In the genomic region with DNA sequence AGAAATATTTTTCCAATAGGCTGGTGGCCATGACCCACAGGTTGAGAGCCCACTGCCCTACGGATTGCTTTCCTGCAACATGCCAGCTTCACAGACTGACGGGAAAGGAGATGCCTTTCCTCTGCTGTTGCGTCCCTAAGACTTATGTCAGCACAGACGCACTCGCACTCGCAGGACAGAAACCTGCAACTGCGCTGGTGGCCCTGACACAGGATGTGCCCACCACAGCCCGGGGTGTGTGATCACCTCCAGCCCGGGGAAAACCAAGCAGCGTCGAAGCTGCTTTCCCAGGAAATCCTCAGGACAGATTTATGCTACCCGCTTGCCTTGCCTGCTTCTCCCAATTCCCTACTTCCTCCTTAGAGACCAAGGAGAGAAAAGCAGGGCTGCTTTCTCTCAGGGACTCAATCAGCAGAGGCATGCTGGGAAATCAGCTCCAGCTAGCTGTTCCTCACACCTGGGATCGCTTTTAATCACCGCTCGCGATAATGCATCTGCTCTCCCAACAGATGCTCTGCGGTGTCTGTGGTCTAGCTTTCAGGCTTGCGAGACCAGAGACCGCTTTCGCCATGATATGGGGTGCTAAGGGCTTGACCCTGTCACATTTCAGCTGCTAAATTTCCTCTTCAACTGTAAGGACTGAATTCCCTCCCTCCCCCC, we compare ENCODE assay signal across 7 mouse cellular contexts. TPM values are rescaled to one million over a fixed set of nuclear protein-coding genes. Genes with fewer than 3 reads are reported as not detected.
DNase-seq lines count a peak whose midpoint lies in the region; ATAC-seq lines count a peak whose summit lies in the region.

No protein-coding gene starts in this region.

- intact Hi-C loops in left cerebral cortex, postnatal 25 days (cut with DNase I), result loop anchor here (5.0 kb wide), 1 partner anchor 64 kb away; no protein-coding TSS in a partner anchor

- H3K27me3 ChIP-seq in embryonic facial prominence, embryonic 14.5 days (replicated peaks; ENCODE audit: control insufficient read depth, insufficient read depth, low read length), result no peaks in the 10 kb centered on the region
- H3K27me3 ChIP-seq in hindbrain, embryonic 16.5 days (replicated peaks; ENCODE audit: control insufficient read depth, insufficient read depth, low read length), result no peaks in the 10 kb centered on the region
- H3K27me3 ChIP-seq in midbrain, embryonic 16.5 days (ENCODE audit: control insufficient read depth, insufficient read depth, low read depth, low read length), result no peaks in the 10 kb centered on the region

- WGBS in embryonic facial prominence, embryonic 14.5 days, result 19% methylated on average over 20 of the region's 20 CpGs
- 28% methylated on average over 20 of the region's 20 CpGs for WGBS in hindbrain, embryonic 16.5 days
- WGBS in midbrain, embryonic 16.5 days, result 29% methylated on average over 20 of the region's 20 CpGs

- H3K4me3 ChIP-seq in embryonic facial prominence, embryonic 14.5 days (ENCODE audit: low read depth, low read length), result peak overlapping the region; percentile 19
- H3K4me3 ChIP-seq in hindbrain, embryonic 16.5 days (ENCODE audit: low read length), result peak overlapping the region; percentile 27; the same call in 1 of the 2 replicates
- peak overlapping the region; percentile 13; the same call in 1 of the 2 replicates for H3K4me3 ChIP-seq in midbrain, embryonic 16.5 days (ENCODE audit: low read depth, low read length)

- H3K27ac ChIP-seq in embryonic facial prominence, embryonic 14.5 days (replicated peaks; ENCODE audit: low read depth, low read length), result no peak overlapping the region
- H3K27ac ChIP-seq in hindbrain, embryonic 16.5 days (ENCODE audit: low read depth, low read length), result peak overlapping the region; percentile 32; the same call in 1 of the 2 replicates
- peak overlapping the region; percentile 11 for H3K27ac ChIP-seq in midbrain, embryonic 16.5 days (ENCODE audit: low read length)

- peak; percentile 66; the same call in 1 of the 2 replicates for ATAC-seq in embryonic facial prominence, embryonic 14.5 days (ENCODE audit: low read depth)
- ATAC-seq in hindbrain, embryonic 16.5 days, result peak; percentile 53; the same call in 1 of the 2 replicates
- ATAC-seq in midbrain, embryonic 16.5 days, result peak; percentile 73

- peak; percentile 35 to 40 for DNase-seq in left cerebral cortex, postnatal 25 days (ENCODE audit: low spot score in 2 of 2)
- DNase-seq in left cerebral cortex, adult 8-10 months (ENCODE audit: low spot score in 2 of 2), result no peak
- DNase-seq in embryonic facial prominence, embryonic 14.5 days (ENCODE audit: low spot score), result peak; percentile 73
- DNase-seq in cerebellum, adult 9-11 months, result no peak
- DNase-seq in adipocyte (ENCODE audit: low spot score), result no peak

- H3K9ac ChIP-seq in embryonic facial prominence, embryonic 14.5 days (ENCODE audit: low read depth, low read length), result peak overlapping the region; percentile 42
- peak overlapping the region; percentile 47 for H3K9ac ChIP-seq in hindbrain, embryonic 16.5 days (ENCODE audit: low read depth, low read length)
- H3K9ac ChIP-seq in midbrain, embryonic 16.5 days (ENCODE audit: low read depth, low read length), result peak overlapping the region; percentile 42

- H3K36me3 ChIP-seq in embryonic facial prominence, embryonic 14.5 days (ENCODE audit: control insufficient read depth, insufficient read depth, low read length), result no peaks in the 10 kb centered on the region
- no peaks in the 10 kb centered on the region for H3K36me3 ChIP-seq in hindbrain, embryonic 16.5 days (ENCODE audit: control insufficient read depth, insufficient read depth, low read length)
- H3K36me3 ChIP-seq in midbrain, embryonic 16.5 days (ENCODE audit: control insufficient read depth, insufficient read depth, low read length), result no peaks in the 10 kb centered on the region

- 0 out of 2 replicates have a peak, but pooled peaks cover 10% of the 10 kb centered on the region for H3K9me3 ChIP-seq in embryonic facial prominence, embryonic 14.5 days (ENCODE audit: control insufficient read depth, low read length)
- no peaks in the 10 kb centered on the region for H3K9me3 ChIP-seq in hindbrain, embryonic 16.5 days (ENCODE audit: control insufficient read depth, low read length)
- peaks cover 3% of the 10 kb centered on the region; the same call in 1 of the 2 replicates for H3K9me3 ChIP-seq in midbrain, embryonic 16.5 days (replicated peaks; ENCODE audit: control insufficient read depth, low read length, poor library complexity, severe bottlenecking)

- H3K4me1 ChIP-seq in embryonic facial prominence, embryonic 14.5 days (ENCODE audit: control insufficient read depth, insufficient read depth, low read length), result peaks cover 15% of the 10 kb centered on the region
- H3K4me1 ChIP-seq in hindbrain, embryonic 16.5 days (ENCODE audit: control insufficient read depth, insufficient read depth, low read depth, low read length), result no peaks in the 10 kb centered on the region; the same call in 1 of the 2 replicates
- peaks cover 8% of the 10 kb centered on the region for H3K4me1 ChIP-seq in midbrain, embryonic 16.5 days (ENCODE audit: control insufficient read depth, insufficient read depth, low read length)

- peak overlapping the region; percentile 47 for H3K4me2 ChIP-seq in embryonic facial prominence, embryonic 14.5 days (ENCODE audit: low read depth, low read length)
- H3K4me2 ChIP-seq in hindbrain, embryonic 16.5 days (ENCODE audit: low read length), result peak overlapping the region; percentile 53
- peak overlapping the region; percentile 43 for H3K4me2 ChIP-seq in midbrain, embryonic 16.5 days (ENCODE audit: low read length)

RNA-seq across cellular contexts. Expression of a gene that starts 34.1 kb away (rescaled TPM):
- 10 to 100 TPM; 17.4 TPM for total RNA-seq in left cerebral cortex, postnatal 25 days (2021)
- 10 to 100 TPM; 19.8 to 23.1 (median 21.7) TPM for total RNA-seq in left cerebral cortex, adult 8-10 months (2022)
- 6.8 and 7.1 TPM in 2 replicates for polyA plus RNA-seq in embryonic facial prominence, embryonic 14.5 days (2014; fragmentation: Nextera tagmentation; extraction: Ambion mirVana)
- polyA plus RNA-seq in hindbrain, embryonic 16.5 days (2015; fragmentation: Nextera tagmentation; extraction: Ambion mirVana), result 27.3 and 33.1 TPM in 2 replicates
- polyA plus RNA-seq in midbrain, embryonic 16.5 days (2015; fragmentation: Nextera tagmentation; extraction: Ambion mirVana), result 18.0 and 24.3 TPM in 2 replicates

RNA-seq across cellular contexts. Expression of a gene that starts 39.7 kb away (rescaled TPM):
- 10 to 100 TPM; 18.6 to 20.2 TPM for total RNA-seq in left cerebral cortex, postnatal 25 days (2021)
- total RNA-seq in left cerebral cortex, adult 8-10 months (2022), result 10 to 100 TPM; 12.0 to 14.0 (median 13.2) TPM
- 25.8 and 25.9 TPM in 2 replicates for polyA plus RNA-seq in embryonic facial prominence, embryonic 14.5 days (2014; fragmentation: Nextera tagmentation; extraction: Ambion mirVana)
- 7.9 and 14.8 TPM in 2 replicates for polyA plus RNA-seq in hindbrain, embryonic 16.5 days (2015; fragmentation: Nextera tagmentation; extraction: Ambion mirVana)
- polyA plus RNA-seq in midbrain, embryonic 16.5 days (2015; fragmentation: Nextera tagmentation; extraction: Ambion mirVana), result 6.0 and 6.6 TPM in 2 replicates

Comparison
In these comparisons a context has a peak if more than half of its experiments do, and no peak if none do; other contexts are left out.
1. DNase-seq: peak in left cerebral cortex, postnatal 25 days (2 of 2) and embryonic facial prominence, embryonic 14.5 days (single experiment); none in left cerebral cortex, adult 8-10 months (0 of 2), cerebellum, adult 9-11 months (single experiment) and adipocyte (single experiment).
2. Peak in every context shown above with its lines, with median percentiles within 50 percentile points of each other: ATAC-seq, H3K4me2 ChIP-seq, H3K4me3 ChIP-seq and H3K9ac ChIP-seq.